Mouse (Mus musculus) intestine, embryonic 14.5 days (tissue): Measurements from ENCODE around the gene Unc93a2. TPM values are rescaled to one million over a fixed set of nuclear protein-coding genes. Genes with fewer than 3 reads are reported as not detected.
"Not testable (repeated sequence)": the region's sequence is repeated elsewhere in the genome, so short reads cannot be mapped to it uniquely, and the experiment has no call there.

Experiments
- ATAC-seq: fragments of 200-750 bp; cut with Nextera tagmentation; replicated peaks from 2 replicates; pipeline ENCODE4 v1.8.0; 2017; ENCODE audit warnings: low read depth, moderate number of reproducible peaks, moderate TSS enrichment, moderate library complexity; ENCODE audit not compliant: low FRiP score, low TSS enrichment
- DNase-seq: peaks from one replicate; pipeline ENCODE4 v3.0.0-alpha.2; 2018; ENCODE audit warnings: low spot score
- H3K27ac ChIP-seq: fragments of 300-500 bp; sonication (generic); 2 replicates; pipeline ENCODE4 v1.5.1; 2014; ENCODE audit warnings: low read depth, mild to moderate bottlenecking, control low read depth
- H3K27me3 ChIP-seq: fragments of 300-500 bp; sonication (generic); replicated peaks from 2 replicates; pipeline ENCODE4 v1.6.1; 2014; ENCODE audit warnings: low read length, control low read depth; ENCODE audit not compliant: control insufficient read depth, insufficient read depth
- H3K36me3 ChIP-seq: fragments of 300-500 bp; sonication (generic); 2 replicates; pipeline ENCODE4 v1.6.1; 2014; ENCODE audit warnings: low read length, control low read depth; ENCODE audit not compliant: control insufficient read depth, insufficient read depth
- H3K4me1 ChIP-seq: fragments of 300-500 bp; sonication (generic); replicated peaks from 2 replicates; pipeline ENCODE4 v1.6.1; 2014; ENCODE audit warnings: low read length, control low read depth, mixed read lengths; ENCODE audit not compliant: control insufficient read depth, insufficient read depth
- H3K4me2 ChIP-seq: fragments of 300-500 bp; sonication (generic); 2 replicates; pipeline ENCODE4 v1.6.1; 2014; ENCODE audit warnings: low read length
- H3K4me3 ChIP-seq: fragments of 300-500 bp; sonication (generic); 2 replicates; pipeline ENCODE4 v1.5.1; 2014; ENCODE audit warnings: low read depth, low read length, control low read depth, mixed read lengths
- H3K9ac ChIP-seq: fragments of 300-500 bp; sonication (generic); 2 replicates; pipeline ENCODE4 v1.6.1; 2014; ENCODE audit warnings: mild to moderate bottlenecking, low read length
- H3K9me3 ChIP-seq: fragments of 300-500 bp; sonication (generic); 2 replicates; pipeline ENCODE4 v1.6.1; 2016; ENCODE audit warnings: low read length, control low read depth; ENCODE audit not compliant: control insufficient read depth
- WGBS: fragments of 180-500 bp; shearing (Covaris S2); extraction: QIAGEN DNeasy Blood & Tissue Kit; methylation state at CpG from one replicate; pipeline ENCODE4 v1.1.7; 2014; 5-methylcytosine and 5-hydroxymethylcytosine counted together
- polyA plus RNA-seq: library from polyadenylated mRNA; unstranded; fragments of >200 nt; fragmentation: Nextera tagmentation; extraction: Ambion mirVana; gene quantifications from 2 replicates; pipeline ENCODE4 v1.2.1, GENCODE M21; 2014

The Unc93a2 gene
- polyA plus RNA-seq, 1 experiment from 2014 or later, result not detected

- not testable (repeated sequence) for ATAC-seq, H3K36me3 ChIP-seq, H3K9me3 ChIP-seq, H3K27me3 ChIP-seq, H3K27ac ChIP-seq, DNase-seq, H3K4me1 ChIP-seq, H3K9ac ChIP-seq, H3K4me2 ChIP-seq, H3K4me3 ChIP-seq
- WGBS, result no CpG with 5 or more reads among the region's 3 CpGs
These were observed 19.6 kb downstream of the Unc93a2 start for GRCm38 (mm10) chr17:7365615-7366014.

GRCm38 (mm10) chr17:7360749-7361465, 24.4 kb downstream of the Unc93a2 start:
- not testable (repeated sequence) for H3K9ac ChIP-seq, H3K27ac ChIP-seq, H3K4me3 ChIP-seq, H3K4me2 ChIP-seq, H3K4me1 ChIP-seq, ATAC-seq, H3K27me3 ChIP-seq, H3K9me3 ChIP-seq, DNase-seq, H3K36me3 ChIP-seq
- 76% methylated on average over 8 of the region's 9 CpGs for WGBS

- H3K4me2 ChIP-seq, result not testable (repeated sequence)
These were observed 25.5 kb downstream of the Unc93a2 start for GRCm38 (mm10) chr17:7359806-7360205.

GRCm38 (mm10) chr17:7352596-7352995, 32.7 kb downstream of the Unc93a2 start, which contains the start of gene Ttll2:
Gene Ttll2, minus strand, starts transcription at chr17:7352696.
- H3K4me3 ChIP-seq, H3K27ac ChIP-seq, H3K36me3 ChIP-seq, H3K4me1 ChIP-seq, ATAC-seq, H3K4me2 ChIP-seq, H3K9me3 ChIP-seq, H3K27me3 ChIP-seq, H3K9ac ChIP-seq, DNase-seq: not testable (repeated sequence)
- 100% methylated on average over 1 of the region's 1 CpGs for WGBS

More at GRCm38 (mm10) chr17:7359806-7360205, 25.5 kb downstream of the Unc93a2 start:
- 77% methylated on average over 4 of the region's 4 CpGs for WGBS
- H3K4me1 ChIP-seq, H3K27me3 ChIP-seq, H3K9me3 ChIP-seq, H3K9ac ChIP-seq, H3K36me3 ChIP-seq, H3K4me3 ChIP-seq, H3K27ac ChIP-seq, DNase-seq, ATAC-seq: not testable (repeated sequence)

- DNase-seq, H3K9me3 ChIP-seq, H3K27ac ChIP-seq, H3K4me1 ChIP-seq, H3K4me3 ChIP-seq, H3K4me2 ChIP-seq, H3K36me3 ChIP-seq, ATAC-seq, H3K27me3 ChIP-seq, H3K9ac ChIP-seq: not testable (repeated sequence)
- WGBS, result 62% methylated on average over 2 of the region's 3 CpGs
These were observed 36.5 kb downstream of the Unc93a2 start for GRCm38 (mm10) chr17:7348765-7349164.

- H3K9ac ChIP-seq, ATAC-seq, H3K27ac ChIP-seq, H3K27me3 ChIP-seq, H3K4me2 ChIP-seq, H3K4me3 ChIP-seq, DNase-seq, H3K36me3 ChIP-seq, H3K4me1 ChIP-seq, H3K9me3 ChIP-seq: not testable (repeated sequence)
- WGBS, result 80% methylated on average over 7 of the region's 9 CpGs
These were observed 47.9 kb downstream of the Unc93a2 start for GRCm38 (mm10) chr17:7337381-7337780.

GRCm38 (mm10) chr17:7332745-7333144, 52.5 kb downstream of the Unc93a2 start:
- not testable (repeated sequence) for H3K4me2 ChIP-seq, H3K27me3 ChIP-seq, ATAC-seq, H3K9me3 ChIP-seq, H3K36me3 ChIP-seq, DNase-seq, H3K27ac ChIP-seq, H3K4me1 ChIP-seq, H3K9ac ChIP-seq, H3K4me3 ChIP-seq
- WGBS, result 75% methylated on average over 3 of the region's 5 CpGs

GRCm38 (mm10) chr17:7326415-7326814, 58.8 kb downstream of the Unc93a2 start:
- H3K4me2 ChIP-seq, H3K9me3 ChIP-seq, DNase-seq, H3K9ac ChIP-seq, H3K27ac ChIP-seq, ATAC-seq, H3K36me3 ChIP-seq, H3K27me3 ChIP-seq, H3K4me1 ChIP-seq, H3K4me3 ChIP-seq: not testable (repeated sequence)
- 50% methylated on average over 4 of the region's 8 CpGs for WGBS

- H3K36me3 ChIP-seq, H3K9me3 ChIP-seq, H3K4me1 ChIP-seq, DNase-seq, H3K27me3 ChIP-seq, H3K27ac ChIP-seq, H3K4me3 ChIP-seq, H3K9ac ChIP-seq, H3K4me2 ChIP-seq, ATAC-seq: not testable (repeated sequence)
- 97% methylated on average over 3 of the region's 5 CpGs for WGBS
These were observed 60.9 kb downstream of the Unc93a2 start, which contains the start of gene Tcp10a for GRCm38 (mm10) chr17:7324346-7324745. Gene Tcp10a, plus strand, starts transcription at chr17:7324646.
